ENCODE assay signal across 20 mouse cellular contexts in the genomic region with DNA sequence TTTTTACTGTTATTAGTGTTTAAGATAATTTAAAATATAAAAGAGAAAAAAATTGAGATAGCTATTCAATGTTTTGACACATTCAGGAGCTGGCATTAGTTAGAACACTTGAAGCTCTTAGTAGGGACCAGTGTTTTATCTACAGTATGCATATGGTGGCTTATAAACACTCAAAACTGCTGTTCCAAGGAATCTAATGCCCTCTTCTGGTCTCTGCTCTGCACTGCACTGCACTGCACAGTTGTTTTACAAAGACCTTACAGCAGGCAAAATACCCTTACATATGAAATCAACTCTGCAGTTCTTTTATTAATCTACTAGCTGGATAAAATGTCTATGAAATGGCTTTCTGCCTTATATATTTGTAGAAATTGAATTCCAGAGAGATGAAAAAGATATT.
DNase-seq lines count a peak whose midpoint lies in the region; ATAC-seq and TF ChIP-seq lines count a peak whose summit lies in the region.
"Had no signal": no experiment of that assay in that cellular context is flagged by ENCODE, and none has a peak within 500 bp of the region (broad histone marks: within the 10 kb centered on the region; RNA-seq: fewer than 3 reads in every experiment).

No protein-coding gene starts in this region.

- H3K27ac ChIP-seq in left cerebral cortex, adult 2 months = no peak overlapping the region
- no peak overlapping the region for H3K27ac ChIP-seq in midbrain, embryonic 15.5 days
- H3K27ac ChIP-seq: embryonic facial prominence, embryonic 12.5 days; forebrain, embryonic 15.5 days; heart, embryonic 13.5 days; hindbrain, embryonic 14.5 days had no signal

- H3K36me3 ChIP-seq in midbrain, embryonic 15.5 days (replicated peaks) = no peaks in the 10 kb centered on the region
- H3K36me3 ChIP-seq: embryonic facial prominence, embryonic 12.5 days; forebrain, embryonic 15.5 days; heart, embryonic 13.5 days had no signal

- no peak for DNase-seq in left cerebral cortex, adult 2 months (ENCODE audit: extremely low spot score in 1 of 2, low spot score in 2 of 2)
- no peak for DNase-seq in left cerebral cortex, postnatal 10 days (ENCODE audit: extremely low spot score in 1 of 2, low spot score in 2 of 2)
- DNase-seq in A20 (ENCODE audit: low read depth, low spot score) (peak; percentile 36), ES-CJ7 (ENCODE audit: low read depth, low spot score) (peak; percentile 33), ZHBTc4 (ENCODE audit: low read depth, low spot score) (peak; percentile 21)
- no peak for DNase-seq in cerebellum, postnatal 14 days
- DNase-seq: adrenal gland, postnatal 14 days; cerebellum, adult 18-20 months; cerebellum, postnatal 10 days; gastrocnemius, postnatal 36 days; heart, adult 11 months; heart, postnatal 14 days; kidney, adult 11 months; kidney, adult 9 months had no signal

- H3K9ac ChIP-seq in midbrain, embryonic 15.5 days = no peak overlapping the region
- H3K9ac ChIP-seq: embryonic facial prominence, embryonic 12.5 days; forebrain, embryonic 15.5 days; heart, embryonic 13.5 days; hindbrain, embryonic 14.5 days had no signal

- TF ChIP-seq CTCF in left cerebral cortex, adult 2 months (IDR thresholded peaks at IDR 0.05) = peak; percentile 18; the same call in 1 of the 2 replicates

- H3K4me1 ChIP-seq in midbrain, embryonic 15.5 days = no peaks in the 10 kb centered on the region
- H3K4me1 ChIP-seq: embryonic facial prominence, embryonic 12.5 days; forebrain, embryonic 15.5 days; heart, embryonic 13.5 days had no signal

- H3K27me3 ChIP-seq in midbrain, embryonic 15.5 days (replicated peaks) = no peaks in the 10 kb centered on the region
- H3K27me3 ChIP-seq: embryonic facial prominence, embryonic 12.5 days; forebrain, embryonic 15.5 days; heart, embryonic 13.5 days had no signal

- no peak overlapping the region for H3K4me2 ChIP-seq in midbrain, embryonic 15.5 days
- H3K4me2 ChIP-seq: embryonic facial prominence, embryonic 12.5 days; forebrain, embryonic 15.5 days; heart, embryonic 13.5 days; hindbrain, embryonic 14.5 days had no signal

- intact Hi-C loops in left cerebral cortex, adult 2 months (cut with DNase I) = no loop called here
- intact Hi-C loops in left cerebral cortex, postnatal 10 days (cut with DNase I) = no loop called here

- H3K9me3 ChIP-seq in midbrain, embryonic 15.5 days = no peaks in the 10 kb centered on the region
- H3K9me3 ChIP-seq: embryonic facial prominence, embryonic 12.5 days; forebrain, embryonic 15.5 days; heart, embryonic 13.5 days had no signal

- H3K4me3 ChIP-seq in left cerebral cortex, adult 2 months = no peak overlapping the region
- no peak overlapping the region for H3K4me3 ChIP-seq in midbrain, embryonic 15.5 days
- H3K4me3 ChIP-seq: embryonic facial prominence, embryonic 12.5 days; forebrain, embryonic 15.5 days; heart, embryonic 13.5 days had no signal

- ATAC-seq in midbrain, embryonic 15.5 days (replicated peaks) = no peak
- ATAC-seq: activated CD4-positive, CD25-positive, alpha-beta regulatory T cell, adult 4 months; forebrain, embryonic 15.5 days had no signal

Comparison
In these comparisons a context has a peak if more than half of its experiments do, and no peak if none do; other contexts are left out.
1. DNase-seq: peak in A20 (single experiment), ES-CJ7 (single experiment) and ZHBTc4 (single experiment); none in left cerebral cortex, adult 2 months (0 of 2), left cerebral cortex, postnatal 10 days (0 of 2) and cerebellum, postnatal 14 days (0 of 2).